Mouse (Mus musculus): ENCODE measurements around the gene Cygb.

Gene Cygb

DNA sequence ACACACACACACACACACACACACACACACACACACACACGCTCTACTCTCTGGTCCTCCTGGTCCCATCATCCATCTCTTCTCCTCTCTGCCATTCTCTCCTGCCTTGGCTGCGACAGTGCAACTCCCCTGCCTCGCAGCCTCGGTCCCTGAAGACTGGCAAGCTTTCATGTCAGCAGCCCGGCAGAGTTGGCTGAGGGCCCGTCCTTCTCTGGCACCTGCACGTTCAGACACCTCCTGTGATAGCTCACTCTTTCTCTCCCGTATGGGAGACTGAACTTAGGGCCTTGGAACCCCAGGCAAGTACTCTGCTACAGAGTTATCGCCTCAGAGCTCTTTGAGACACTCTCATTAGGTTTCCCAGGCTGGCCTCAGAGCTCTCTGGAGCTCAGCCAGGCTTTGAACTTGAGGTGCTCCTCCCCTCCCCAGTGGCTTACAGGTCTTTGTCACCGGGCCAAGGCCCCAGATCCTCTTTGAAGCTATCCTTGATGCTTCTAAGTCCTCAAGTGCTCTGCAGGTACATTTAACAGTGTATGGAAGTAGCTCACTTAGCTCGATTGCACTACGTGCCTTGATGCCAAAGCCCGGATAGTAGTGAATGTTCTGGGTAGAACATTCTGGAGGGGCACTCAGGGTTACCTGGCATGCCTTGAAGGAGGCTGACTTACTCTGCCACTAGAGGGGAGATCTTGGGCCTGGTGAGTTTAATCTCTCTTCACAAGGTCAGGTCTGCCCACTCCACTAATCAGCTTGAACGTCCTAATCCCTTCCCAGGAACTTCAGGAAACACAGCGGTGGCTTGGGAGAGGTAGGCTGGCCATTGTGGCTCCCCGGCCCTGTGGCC lies 2.5 kb upstream of the Cygb start:
- no peak for DNase-seq (ENCODE audit: low spot score)

GRCm38 (mm10) chr11:116653709-116654221 lies 348 bp downstream of the Cygb start:
- peak; percentile 57 for DNase-seq (ENCODE audit: low spot score)

DNA sequence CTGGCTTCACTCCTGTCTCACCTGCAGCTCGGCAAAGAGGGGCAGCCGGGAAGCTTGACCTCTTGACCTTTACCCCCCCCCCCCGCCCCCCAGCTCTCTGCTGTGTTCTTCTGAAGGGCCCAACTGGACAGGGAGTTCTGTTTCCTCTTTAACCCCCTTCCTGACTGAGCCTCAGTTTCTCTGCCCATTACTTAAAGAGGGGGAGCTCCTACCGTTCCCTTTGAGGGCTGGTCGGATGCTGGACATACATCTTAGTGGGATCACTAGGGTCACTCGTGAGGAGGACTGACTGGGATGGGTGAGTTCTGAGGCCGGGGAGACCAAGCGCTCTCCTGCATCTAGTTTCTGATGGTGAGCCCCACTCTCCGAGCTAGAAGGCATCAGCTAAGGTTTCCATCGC lies 879 bp downstream of the Cygb start, which contains the start of gene Prcd:
Gene Prcd (plus strand): TSS at position 301 of the 400 bp plus-strand sequence.
- no peak for DNase-seq (ENCODE audit: low spot score)

- no peak for DNase-seq (ENCODE audit: low spot score)
Observed at GRCm38 (mm10) chr11:116652330-116653098, 1.6 kb downstream of the Cygb start.

GRCm38 (mm10) chr11:116651339-116651738 lies 2.8 kb downstream of the Cygb start:
- no peak for DNase-seq (ENCODE audit: low spot score)

- no peak for DNase-seq (ENCODE audit: low spot score)
Observed at GRCm38 (mm10) chr11:116650811-116651210, 3.3 kb downstream of the Cygb start.

DNA sequence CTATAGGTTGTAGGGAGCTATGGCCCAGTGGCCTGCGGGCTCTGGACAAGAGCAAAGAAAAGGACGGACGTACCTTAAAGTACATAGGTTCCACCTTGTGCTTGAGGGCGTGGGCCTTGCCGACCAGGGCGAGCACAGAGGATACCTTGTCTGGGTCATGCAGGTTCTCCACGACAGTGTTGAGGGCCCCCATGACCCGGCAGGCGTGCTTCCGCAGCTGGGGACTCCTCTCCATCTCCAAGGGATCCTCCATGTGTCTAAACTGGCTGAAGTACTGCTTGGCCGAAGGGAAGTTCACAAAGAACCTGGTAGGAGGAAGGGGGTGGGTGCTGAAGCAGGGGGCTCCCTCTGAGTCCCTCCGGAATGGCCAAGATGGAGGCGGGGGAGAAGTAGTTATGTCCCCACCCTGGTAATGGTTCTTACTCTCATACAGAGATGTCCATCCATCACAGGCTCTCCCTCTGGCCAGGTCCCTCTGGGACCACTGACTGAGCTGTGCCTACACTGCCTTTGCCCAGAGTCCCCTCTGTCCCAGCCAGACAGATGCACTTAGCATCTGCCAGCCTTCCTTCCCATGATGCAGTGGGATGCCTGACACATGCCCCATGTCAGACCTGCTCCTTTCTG lies 4.3 kb downstream of the Cygb start:
- DNase-seq (ENCODE audit: low spot score): no peak

DNA sequence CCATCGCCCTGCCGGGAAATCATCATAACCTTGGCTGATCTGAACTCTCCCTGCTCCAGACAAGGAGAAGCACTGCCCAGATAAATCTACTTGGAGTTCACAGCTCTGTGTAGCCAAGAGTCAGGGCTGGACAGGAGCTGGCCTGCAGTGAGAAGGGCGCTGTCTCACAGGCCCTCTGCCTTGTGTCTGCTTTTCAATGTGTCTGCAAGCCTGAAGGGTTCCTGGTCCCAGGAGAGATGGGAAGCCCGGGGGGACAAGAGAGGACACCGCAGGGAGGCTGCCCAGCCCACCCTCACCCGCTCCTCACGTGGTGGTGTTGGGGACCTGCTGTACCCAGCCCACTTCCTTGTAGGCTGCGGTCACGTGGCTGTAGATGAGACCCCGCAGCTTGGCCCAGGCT lies 5.1 kb downstream of the Cygb start:
- no peak for DNase-seq (ENCODE audit: low spot score)

DNA sequence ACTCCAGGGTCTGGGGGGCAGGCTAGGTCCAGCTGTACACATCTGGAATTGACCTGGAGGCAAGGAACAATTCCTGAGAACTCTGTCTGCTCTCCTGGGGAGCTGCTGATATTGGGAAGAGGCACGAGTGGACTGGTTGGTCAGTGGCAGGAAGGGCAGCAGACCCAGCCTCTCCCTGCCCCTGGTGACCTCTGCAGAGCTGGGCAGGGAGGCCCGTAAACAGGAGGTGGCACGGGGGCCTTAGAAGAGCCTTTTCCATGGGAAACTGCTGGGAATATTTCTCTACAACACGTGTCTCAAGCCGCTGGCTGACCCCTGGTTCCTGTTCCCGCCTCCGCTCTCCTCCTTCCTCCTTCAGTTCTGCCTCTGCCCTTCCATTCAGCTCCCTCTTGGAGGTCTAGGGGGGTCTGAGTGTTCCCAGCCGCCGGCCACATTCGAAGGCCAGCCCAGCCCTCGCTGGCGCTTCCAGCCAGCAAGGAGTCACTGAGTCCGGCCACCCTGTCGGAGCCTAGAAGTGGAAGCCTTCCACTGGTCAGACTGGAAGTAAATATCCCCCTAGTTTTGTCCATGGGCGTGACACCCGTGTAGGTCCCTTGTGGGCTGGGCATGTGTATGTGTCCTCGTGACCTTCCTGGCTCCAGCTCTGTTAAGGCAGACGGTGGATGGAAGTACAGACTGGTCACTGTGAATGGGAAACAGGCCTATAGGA lies 5.7 kb downstream of the Cygb start:
- no peak for DNase-seq (ENCODE audit: low spot score)

GRCm38 (mm10) chr11:116647340-116647991 lies 6.6 kb downstream of the Cygb start:
- peak; percentile 48 for DNase-seq (ENCODE audit: low spot score)

DNA sequence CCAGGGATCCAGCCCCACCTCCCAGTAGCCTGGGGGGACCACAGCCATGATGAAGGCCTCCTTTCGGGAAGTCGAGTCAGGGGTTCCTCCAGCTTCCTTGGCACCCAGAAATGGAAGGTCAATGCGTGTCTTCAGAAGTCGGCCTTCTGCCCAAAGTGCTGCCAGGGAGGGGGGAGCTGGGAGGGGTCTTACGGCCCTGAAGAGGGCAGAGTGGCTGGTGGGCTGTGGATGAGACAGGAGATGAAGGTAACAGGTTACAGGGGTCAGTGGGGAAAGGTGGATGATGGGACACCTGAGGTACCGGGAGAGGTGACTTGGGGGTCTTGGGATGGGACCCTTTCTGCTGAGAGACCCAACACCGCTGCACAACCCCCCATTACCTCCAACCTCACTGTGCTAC lies 7.3 kb downstream of the Cygb start:
- no peak for DNase-seq (ENCODE audit: low spot score)

GRCm38 (mm10) chr11:116646136-116646535 lies 8.0 kb downstream of the Cygb start:
- no peak for DNase-seq (ENCODE audit: low spot score)

GRCm38 (mm10) chr11:116645446-116646110 lies 8.5 kb downstream of the Cygb start:
- DNase-seq (ENCODE audit: low spot score): peak; percentile 68

GRCm38 (mm10) chr11:116644225-116645112 lies 9.6 kb downstream of the Cygb start:
- peak; percentile 58 for DNase-seq (ENCODE audit: low spot score)

GRCm38 (mm10) chr11:116643579-116644224 lies 10.4 kb downstream of the Cygb start:
- DNase-seq (ENCODE audit: low spot score): peak; percentile 52

DNA sequence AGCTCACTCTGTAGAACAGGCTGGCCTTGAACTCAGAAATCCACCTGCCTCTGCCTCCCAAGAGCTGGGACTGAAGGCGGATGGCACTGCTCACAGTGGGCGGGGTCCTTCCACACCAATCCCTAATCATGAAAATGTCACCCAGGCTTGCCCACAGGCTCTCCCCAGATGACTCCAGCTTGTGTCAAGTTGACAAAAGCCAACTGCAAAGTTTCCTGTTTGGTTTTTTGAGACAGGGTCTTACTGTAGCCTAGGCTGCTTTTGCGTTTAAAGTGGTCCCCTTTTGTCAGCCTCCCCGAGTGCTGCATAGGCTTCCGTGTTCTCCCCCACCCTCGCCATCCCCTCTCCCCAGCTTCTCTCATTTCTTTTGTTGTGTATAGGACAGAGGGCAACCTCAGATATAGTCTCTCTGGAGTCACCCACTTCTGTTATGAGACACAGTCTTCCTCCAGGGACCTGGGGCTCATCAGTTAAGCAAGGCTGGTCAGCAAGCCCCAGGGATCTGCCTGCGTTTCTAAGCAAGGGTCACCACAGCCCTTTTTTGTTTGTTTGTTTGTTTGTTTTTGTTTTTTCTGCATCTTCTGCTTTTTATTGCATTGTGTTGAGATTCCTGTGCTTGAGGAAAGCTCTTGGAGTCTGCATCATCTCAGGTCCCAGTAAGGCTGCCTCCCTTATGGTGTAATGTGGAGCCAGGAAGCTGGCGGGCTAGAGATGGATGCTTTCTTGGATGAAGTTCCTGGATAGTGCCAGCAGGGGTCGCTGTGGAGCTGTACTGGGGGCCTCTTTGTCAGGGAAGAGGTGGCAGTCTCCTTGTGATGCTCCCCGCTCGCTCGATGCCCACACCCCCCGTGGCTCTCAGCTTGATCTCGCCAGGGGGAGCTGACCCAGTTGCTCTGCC lies 11.2 kb downstream of the Cygb start:
- DNase-seq (ENCODE audit: low spot score): peak; percentile 89

DNA sequence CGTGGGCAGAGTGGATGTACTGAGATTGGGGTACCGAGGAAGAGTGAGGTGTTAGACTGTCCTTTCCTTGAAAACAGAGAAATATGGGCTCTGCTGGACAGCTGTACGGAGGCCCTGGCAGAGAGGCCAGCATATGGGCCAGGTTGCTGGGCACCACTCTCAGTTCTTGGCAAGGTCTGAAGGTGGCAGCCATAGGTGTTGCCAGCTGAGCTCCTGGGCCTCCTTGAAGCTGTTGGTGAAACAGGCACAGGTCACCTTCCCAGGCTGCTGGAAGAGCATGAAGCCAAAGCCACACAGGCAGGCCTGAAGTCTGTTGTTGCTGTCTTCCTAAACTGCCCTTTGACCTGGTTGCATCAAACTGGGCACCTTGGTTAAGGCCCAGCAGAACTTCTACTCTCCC lies 12.4 kb downstream of the Cygb start:
- no peak for DNase-seq (ENCODE audit: low spot score)

GRCm38 (mm10) chr11:116641168-116641567 lies 12.9 kb downstream of the Cygb start:
- DNase-seq (ENCODE audit: low spot score): no peak
